Mouse (Mus musculus): ENCODE measurements around the gene Shc3. TPM values are rescaled to one million over a fixed set of nuclear protein-coding genes. Genes with fewer than 3 reads are reported as not detected.

Shc3 gene
- polyA plus RNA-seq, 1 experiment = 0.68 TPM

DNA sequence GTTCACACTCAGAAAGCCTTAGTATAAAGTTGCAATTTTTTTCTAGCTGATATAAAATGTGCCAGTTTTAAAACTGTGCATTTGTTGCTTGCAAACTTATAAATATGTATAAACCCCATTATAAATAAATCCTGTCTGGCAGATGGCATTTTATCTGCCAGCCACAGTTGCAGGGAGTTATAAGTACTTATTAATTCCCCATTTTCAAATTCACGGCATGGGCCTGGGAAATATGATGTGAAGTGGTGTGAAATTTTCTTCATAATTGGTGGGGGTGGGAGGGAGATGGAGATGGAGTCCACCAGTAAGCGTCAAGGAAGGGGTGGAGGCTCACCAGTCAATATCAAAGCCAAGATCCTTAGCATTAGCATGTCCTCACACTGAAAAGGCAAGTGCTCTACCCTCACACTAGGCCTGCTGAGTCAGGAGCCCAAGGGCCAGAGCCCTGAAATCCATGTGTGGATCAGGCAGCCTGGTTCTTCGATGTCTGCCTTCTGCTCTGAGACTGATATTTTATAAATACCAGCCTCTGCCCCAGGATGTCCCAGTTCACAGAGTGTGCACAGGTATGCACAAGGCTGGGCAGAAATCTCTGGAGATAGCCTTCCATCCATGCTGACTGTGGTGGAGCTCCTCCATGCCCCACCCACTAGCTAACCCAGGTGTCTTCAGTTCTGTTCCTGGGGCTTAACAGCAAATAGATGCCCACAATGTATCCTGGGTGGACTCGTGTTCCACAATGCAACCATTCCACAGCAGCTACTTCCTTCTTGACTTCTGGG is 143.4 kb downstream of the Shc3 start:
- TF ChIP-seq CTCF (IDR thresholded peaks at IDR 0.05; ENCODE audit: borderline replicate concordance, insufficient read depth, low read length) (no peak), POLR2A (IDR thresholded peaks at IDR 0.05; ENCODE audit: low read depth, low read length) (no peak)
- Histone ChIP-seq H3K4me1 (ENCODE audit: control insufficient read depth, insufficient read depth, low read length) (0 out of 2 replicates have a peak, but pooled peaks cover 2% of the 10 kb centered on the region), H3K4me3 (ENCODE audit: insufficient read depth, low read length) (no peak overlapping the region), H3K27ac (ENCODE audit: insufficient read depth, low read length) (no peak overlapping the region)

DNA sequence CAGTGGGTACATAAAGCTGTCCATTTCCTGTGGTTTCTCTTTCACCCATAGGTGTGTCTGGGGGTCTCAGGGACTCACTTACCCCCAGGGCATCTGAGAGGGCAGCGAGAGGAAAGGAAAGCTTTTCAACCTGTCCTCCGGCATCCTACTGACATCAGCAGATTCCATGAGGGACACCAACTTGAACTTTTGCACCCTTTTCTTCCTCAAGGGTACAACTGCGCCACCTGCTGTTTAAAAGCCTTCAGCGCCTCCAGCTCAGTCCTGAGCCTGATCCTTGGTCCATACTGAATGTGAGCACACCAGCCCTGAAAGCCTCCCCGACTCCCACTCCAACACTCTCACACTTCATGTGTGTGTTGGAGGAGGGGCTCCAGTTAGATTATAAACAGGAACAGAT is 144.6 kb downstream of the Shc3 start:
- Histone ChIP-seq H3K27ac (ENCODE audit: insufficient read depth, low read length) (no peak overlapping the region), H3K4me3 (ENCODE audit: insufficient read depth, low read length) (no peak overlapping the region), H3K4me1 (ENCODE audit: control insufficient read depth, insufficient read depth, low read length) (0 out of 2 replicates have a peak, but pooled peaks cover 2% of the 10 kb centered on the region)
- TF ChIP-seq POLR2A (IDR thresholded peaks at IDR 0.05; ENCODE audit: low read depth, low read length) (no peak), CTCF (IDR thresholded peaks at IDR 0.05; ENCODE audit: borderline replicate concordance, insufficient read depth, low read length) (peak; percentile 60)

DNA sequence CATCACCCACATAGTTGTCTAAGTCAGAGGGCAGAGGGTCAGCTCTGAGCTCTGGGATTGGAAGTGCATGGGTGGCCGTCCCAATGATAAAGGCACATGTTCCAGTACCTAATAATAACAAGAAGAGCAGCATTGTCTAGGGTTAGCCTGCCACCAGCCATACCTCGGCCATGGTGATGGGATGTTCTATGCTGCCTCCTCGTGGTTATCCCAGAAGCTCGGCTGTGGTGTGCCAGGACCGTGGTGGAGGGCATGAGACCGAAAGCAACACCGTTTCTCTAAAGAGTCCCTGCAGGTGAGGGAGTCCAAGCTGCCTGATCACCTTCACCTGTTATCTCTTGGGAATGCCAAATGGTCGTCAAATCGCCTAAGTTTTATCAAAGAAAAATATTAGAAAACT is 145.6 kb downstream of the Shc3 start:
- Histone ChIP-seq H3K4me3 (ENCODE audit: insufficient read depth, low read length) (no peak overlapping the region), H3K4me1 (ENCODE audit: control insufficient read depth, insufficient read depth, low read length) (0 out of 2 replicates have a peak, but pooled peaks cover 2% of the 10 kb centered on the region), H3K27ac (ENCODE audit: insufficient read depth, low read length) (no peak overlapping the region)
- TF ChIP-seq POLR2A (IDR thresholded peaks at IDR 0.05; ENCODE audit: low read depth, low read length) (no peak), CTCF (IDR thresholded peaks at IDR 0.05; ENCODE audit: borderline replicate concordance, insufficient read depth, low read length) (no peak)

DNA sequence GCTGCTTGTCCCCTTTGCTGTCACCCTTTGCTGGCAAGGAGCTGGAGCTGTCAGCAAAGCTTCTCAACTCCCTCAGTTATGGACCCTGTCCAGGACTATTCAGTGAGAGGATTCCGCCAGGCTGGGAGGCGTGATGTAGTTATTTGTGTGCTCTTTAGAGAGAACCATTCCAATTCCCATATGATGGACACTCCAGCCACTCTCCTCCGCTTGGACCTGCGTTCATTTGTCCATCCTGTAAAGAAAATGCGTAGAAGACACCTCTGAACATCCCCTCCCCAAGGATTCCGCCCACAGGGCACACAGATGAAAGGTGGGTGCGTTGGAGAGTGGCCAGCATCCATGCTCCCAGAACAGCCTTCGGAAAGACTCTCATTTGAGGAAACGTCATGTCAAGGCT is 148.4 kb downstream of the Shc3 start:
- no peak overlapping the region for H3K4me3 ChIP-seq (ENCODE audit: insufficient read depth, low read length)
- no peak overlapping the region for H3K27ac ChIP-seq (ENCODE audit: insufficient read depth, low read length)
- TF ChIP-seq POLR2A (IDR thresholded peaks at IDR 0.05; ENCODE audit: low read depth, low read length) (no peak), CTCF (IDR thresholded peaks at IDR 0.05; ENCODE audit: borderline replicate concordance, insufficient read depth, low read length) (no peak)
- peaks cover 6% of the 10 kb centered on the region for H3K4me1 ChIP-seq (ENCODE audit: control insufficient read depth, insufficient read depth, low read length)

DNA sequence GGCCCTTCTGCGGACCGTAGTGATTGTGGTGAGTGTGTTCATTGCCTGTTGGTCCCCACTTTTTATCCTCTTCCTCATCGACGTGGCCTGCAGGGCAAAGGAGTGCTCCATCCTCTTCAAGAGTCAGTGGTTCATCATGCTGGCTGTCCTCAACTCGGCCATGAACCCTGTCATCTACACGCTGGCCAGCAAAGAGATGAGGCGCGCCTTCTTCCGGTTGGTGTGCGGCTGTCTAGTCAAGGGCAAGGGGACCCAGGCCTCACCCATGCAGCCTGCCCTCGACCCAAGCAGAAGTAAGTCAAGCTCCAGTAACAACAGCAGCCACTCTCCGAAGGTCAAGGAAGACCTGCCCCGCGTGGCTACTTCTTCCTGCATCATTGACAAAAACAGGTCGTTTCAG is 149.7 kb downstream of the Shc3 start:
- Histone ChIP-seq H3K4me3 (ENCODE audit: insufficient read depth, low read length) (no peak overlapping the region), H3K4me1 (ENCODE audit: control insufficient read depth, insufficient read depth, low read length) (peaks cover 6% of the 10 kb centered on the region), H3K27ac (ENCODE audit: insufficient read depth, low read length) (no peak overlapping the region)
- TF ChIP-seq POLR2A (IDR thresholded peaks at IDR 0.05; ENCODE audit: low read depth, low read length) (no peak), CTCF (IDR thresholded peaks at IDR 0.05; ENCODE audit: borderline replicate concordance, insufficient read depth, low read length) (no peak)

DNA sequence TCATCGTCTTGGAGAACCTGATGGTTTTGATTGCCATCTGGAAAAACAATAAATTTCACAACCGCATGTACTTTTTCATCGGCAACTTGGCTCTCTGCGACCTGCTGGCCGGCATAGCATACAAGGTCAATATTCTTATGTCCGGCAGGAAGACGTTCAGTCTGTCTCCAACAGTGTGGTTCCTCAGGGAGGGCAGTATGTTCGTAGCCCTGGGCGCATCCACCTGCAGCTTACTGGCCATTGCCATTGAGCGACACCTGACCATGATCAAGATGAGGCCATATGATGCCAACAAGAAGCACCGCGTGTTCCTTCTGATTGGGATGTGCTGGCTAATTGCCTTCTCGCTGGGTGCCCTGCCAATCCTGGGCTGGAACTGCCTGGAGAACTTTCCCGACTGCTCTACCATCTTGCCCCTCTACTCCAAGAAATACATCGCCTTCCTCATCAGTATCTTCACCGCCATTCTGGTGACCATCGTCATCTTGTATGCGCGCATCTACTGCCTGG is 150.2 kb downstream of the Shc3 start:
- Histone ChIP-seq H3K4me3 (ENCODE audit: insufficient read depth, low read length) (no peak overlapping the region), H3K27ac (ENCODE audit: insufficient read depth, low read length) (no peak overlapping the region), H3K4me1 (ENCODE audit: control insufficient read depth, insufficient read depth, low read length) (peaks cover 6% of the 10 kb centered on the region)
- no peak for TF ChIP-seq POLR2A (IDR thresholded peaks at IDR 0.05; ENCODE audit: low read depth, low read length)
- TF ChIP-seq CTCF (IDR thresholded peaks at IDR 0.05; ENCODE audit: borderline replicate concordance, insufficient read depth, low read length) = no peak

DNA sequence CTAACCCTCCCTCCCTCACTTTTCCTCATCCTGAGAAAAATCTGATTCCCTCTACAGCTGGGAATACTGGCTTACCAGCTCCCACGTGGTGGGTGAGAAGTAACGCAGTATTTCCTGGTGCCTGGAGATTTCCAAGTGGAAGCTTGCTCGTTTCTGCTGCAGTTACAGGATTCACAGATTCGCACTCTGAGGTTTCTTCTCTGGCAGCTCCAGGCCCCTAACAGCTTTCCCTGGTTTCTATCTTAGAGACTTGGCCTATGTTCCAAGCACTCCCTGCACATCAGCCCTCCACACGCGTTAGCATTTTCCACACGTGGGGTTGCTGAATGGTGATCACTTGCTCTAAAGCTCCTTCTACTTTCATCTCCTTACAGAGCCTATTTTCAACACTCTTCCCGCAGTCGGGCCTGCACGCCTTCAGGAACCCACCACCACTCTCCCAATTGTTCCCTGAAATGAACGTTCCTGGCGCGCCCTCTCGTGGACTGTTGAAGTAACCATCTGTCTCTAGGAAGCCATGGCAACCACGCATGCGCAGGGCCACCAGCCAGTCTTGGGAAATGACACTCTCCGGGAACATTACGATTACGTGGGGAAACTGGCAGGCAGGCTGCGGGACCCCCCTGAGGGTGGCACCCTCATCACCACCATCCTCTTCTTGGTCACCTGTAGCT is 150.8 kb downstream of the Shc3 start:
- peak overlapping the region; percentile 43 for H3K27ac ChIP-seq (ENCODE audit: insufficient read depth, low read length)
- H3K4me3 ChIP-seq (ENCODE audit: insufficient read depth, low read length) = no peak overlapping the region
- H3K4me1 ChIP-seq (ENCODE audit: control insufficient read depth, insufficient read depth, low read length) = peaks cover 6% of the 10 kb centered on the region
- peak; percentile 74; the same call in 1 of the 2 replicates for TF ChIP-seq CTCF (IDR thresholded peaks at IDR 0.05; ENCODE audit: borderline replicate concordance, insufficient read depth, low read length)
- no peak for TF ChIP-seq POLR2A (IDR thresholded peaks at IDR 0.05; ENCODE audit: low read depth, low read length)

DNA sequence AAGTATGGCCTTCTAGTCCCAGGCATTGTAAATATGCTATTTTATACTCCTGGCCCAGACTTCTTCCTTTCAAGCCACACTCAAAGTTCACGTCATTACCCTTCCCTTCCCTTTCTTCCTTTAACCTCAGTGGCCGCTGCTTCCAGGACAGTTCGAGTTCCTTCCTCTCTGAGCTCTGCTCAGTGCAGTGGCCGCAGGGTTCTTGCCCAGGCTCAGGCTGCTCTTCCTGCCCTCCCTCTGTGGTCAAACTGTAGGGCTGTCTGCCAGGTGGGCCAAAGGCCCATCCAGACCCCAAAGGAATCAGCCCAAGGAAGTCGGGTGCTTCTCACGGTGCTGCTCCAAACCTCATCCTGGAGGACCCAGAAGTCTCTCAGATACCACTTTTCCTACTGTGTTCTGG is 151.4 kb downstream of the Shc3 start:
- no peak overlapping the region for H3K4me3 ChIP-seq (ENCODE audit: insufficient read depth, low read length)
- peaks cover 6% of the 10 kb centered on the region for H3K4me1 ChIP-seq (ENCODE audit: control insufficient read depth, insufficient read depth, low read length)
- H3K27ac ChIP-seq (ENCODE audit: insufficient read depth, low read length) = peak overlapping the region; percentile 43
- TF ChIP-seq CTCF (IDR thresholded peaks at IDR 0.05; ENCODE audit: borderline replicate concordance, insufficient read depth, low read length) (no peak), POLR2A (IDR thresholded peaks at IDR 0.05; ENCODE audit: low read depth, low read length) (no peak)

DNA sequence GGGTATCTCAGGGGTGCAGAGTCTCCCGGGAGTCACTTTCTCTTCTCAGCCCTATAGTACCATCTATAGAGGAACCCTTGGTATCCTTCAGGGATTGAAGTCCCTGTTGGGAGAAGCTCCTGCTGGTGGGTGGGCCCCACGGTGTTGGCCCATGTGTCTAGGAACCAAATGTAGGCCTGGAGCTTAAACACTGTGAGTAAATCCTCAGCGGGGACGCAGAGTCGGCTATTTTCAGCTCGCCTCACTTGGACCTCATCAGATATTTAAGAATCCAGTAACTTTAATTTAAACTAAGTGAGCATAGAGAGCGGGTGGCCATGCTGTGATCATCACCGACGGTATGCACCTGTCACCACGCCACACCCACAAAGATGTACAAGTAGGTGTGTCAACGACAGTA is 152.5 kb downstream of the Shc3 start:
- no peak overlapping the region for H3K4me3 ChIP-seq (ENCODE audit: insufficient read depth, low read length)
- TF ChIP-seq POLR2A (IDR thresholded peaks at IDR 0.05; ENCODE audit: low read depth, low read length) = no peak
- TF ChIP-seq CTCF (IDR thresholded peaks at IDR 0.05; ENCODE audit: borderline replicate concordance, insufficient read depth, low read length) = no peak
- H3K4me1 ChIP-seq (ENCODE audit: control insufficient read depth, insufficient read depth, low read length) = peaks cover 6% of the 10 kb centered on the region
- H3K27ac ChIP-seq (ENCODE audit: insufficient read depth, low read length) = no peak overlapping the region

DNA sequence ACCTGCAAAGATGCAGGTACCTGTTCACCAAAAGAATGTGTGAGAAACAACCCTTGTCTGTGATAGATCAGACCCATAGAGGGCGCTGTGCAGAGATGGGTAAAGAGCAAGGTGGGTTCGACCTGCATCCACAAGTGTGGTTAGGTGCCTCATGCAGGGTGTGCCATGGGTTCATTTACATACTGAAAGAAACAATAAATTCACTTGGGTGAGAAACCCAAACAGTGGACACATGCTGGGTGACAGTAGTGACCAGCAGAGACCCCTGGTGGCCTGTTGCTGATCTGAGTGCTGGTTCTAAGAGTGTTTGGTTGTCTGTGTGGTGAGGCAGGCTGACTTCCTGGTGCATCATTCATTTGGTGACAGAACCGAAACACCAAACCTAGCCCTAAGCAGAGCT is 155.8 kb downstream of the Shc3 start:
- H3K4me3 ChIP-seq (ENCODE audit: insufficient read depth, low read length) = no peak overlapping the region
- no peak overlapping the region for H3K27ac ChIP-seq (ENCODE audit: insufficient read depth, low read length)
- TF ChIP-seq CTCF (IDR thresholded peaks at IDR 0.05; ENCODE audit: borderline replicate concordance, insufficient read depth, low read length) (no peak), POLR2A (IDR thresholded peaks at IDR 0.05; ENCODE audit: low read depth, low read length) (no peak)
- H3K4me1 ChIP-seq (ENCODE audit: control insufficient read depth, insufficient read depth, low read length) = peaks cover 10% of the 10 kb centered on the region
